Mouse (Mus musculus) frontal cortex, postnatal 10 days (tissue): ENCODE data around the gene Ppm1n.
A peak's percentile ranks its signal among the peaks of the same experiment; 100 is the strongest.

Experiments used
- DNase-seq, 2 experiments: peaks; one replicate each; pipeline ENCODE4 v3.0.0; 2022; ENCODE audit warnings: low spot score in 2 of 2, mixed read lengths in 1 of 2

Ppm1n gene

DNA sequence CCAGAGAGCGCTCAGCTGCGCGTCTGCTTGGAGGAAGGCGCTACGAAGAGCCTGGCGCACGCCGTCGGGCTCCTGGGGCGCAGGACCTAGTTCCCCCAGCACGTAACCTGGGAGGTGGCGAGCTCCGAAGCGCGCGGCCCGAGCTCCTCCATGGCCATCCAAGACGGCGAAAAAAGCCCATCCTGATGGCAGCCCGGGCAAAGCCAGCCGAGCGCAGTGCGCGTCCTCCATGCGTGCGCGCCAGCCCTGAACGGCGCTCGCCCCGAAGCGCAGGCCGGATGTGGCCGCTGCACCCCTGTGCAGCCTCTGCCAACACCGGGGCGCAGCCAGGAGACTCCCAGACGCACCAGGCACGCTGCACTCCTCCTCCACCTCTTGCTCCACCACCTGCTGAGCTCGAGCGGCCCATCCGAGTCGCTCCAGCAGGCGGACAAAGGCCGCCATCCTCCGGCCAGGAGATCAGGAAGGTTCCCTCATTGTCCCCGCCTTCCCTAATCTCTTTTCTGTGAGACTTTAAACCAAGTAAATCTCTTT is at the start of gene Ppm1n:
Ppm1n (minus strand) TSS at position 484 of the 534 bp plus-strand sequence.
- no peak for DNase-seq

DNA sequence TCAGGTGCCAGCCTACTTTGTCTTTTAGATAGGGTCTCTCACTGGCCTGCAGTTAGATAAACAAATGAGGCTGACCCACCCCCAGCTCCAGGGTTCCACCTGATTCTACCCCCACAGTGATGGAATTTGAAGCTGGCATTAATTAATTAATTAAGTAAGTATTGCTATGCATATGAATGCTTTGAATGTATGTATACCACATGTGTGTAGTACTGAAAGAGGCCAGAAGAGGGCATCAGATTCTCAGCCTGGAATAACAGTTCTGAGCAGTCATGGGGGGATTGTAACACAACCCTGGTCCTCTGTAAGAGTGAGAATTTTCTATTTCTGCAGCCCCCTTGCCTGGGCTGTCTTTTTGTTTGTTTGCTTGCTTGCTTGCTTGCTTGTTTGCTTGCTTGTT is 48.6 kb upstream of the Ppm1n start:
- no peak for DNase-seq

DNA sequence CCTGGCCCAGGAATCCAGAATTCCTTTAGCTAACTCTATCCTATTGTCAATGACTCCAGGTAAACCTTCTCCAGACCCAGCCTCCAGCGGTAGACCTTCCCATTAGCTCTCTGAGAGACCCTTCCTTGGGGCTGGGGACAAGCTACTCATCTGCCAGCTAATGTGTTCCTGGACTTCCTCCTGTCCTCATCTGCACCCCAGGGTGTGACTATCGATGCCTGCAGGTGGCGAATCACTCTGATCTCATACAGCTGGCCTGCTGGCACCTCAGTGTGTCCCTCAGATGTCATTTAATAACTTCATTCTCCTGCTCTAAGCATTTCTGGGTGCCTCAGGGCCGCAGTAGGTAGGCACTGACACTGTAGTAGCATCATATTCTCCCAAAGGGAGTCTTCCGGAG is 47.9 kb upstream of the Ppm1n start:
- no peak for DNase-seq

DNA sequence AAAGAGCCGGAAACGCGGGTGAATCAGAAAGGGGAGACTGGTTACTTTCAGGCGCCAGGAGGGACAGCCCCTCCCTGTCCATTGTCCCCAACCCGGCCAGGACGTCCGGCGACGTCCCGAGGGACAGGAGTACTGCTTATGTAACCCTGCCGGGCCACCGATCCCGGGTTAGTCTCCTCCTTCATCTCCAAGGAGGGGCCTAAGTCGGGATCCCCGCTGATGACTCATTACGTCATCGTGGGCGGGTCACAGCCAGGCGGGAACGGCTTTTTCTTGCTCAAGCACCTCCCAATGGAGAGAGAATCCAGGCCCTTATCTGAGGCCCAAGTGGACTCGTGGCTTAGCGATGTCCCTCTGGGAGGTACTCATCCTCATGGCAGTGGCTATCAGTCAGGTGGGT is 47.3 kb upstream of the Ppm1n start:
- DNase-seq = peak; percentile 74 to 82

DNA sequence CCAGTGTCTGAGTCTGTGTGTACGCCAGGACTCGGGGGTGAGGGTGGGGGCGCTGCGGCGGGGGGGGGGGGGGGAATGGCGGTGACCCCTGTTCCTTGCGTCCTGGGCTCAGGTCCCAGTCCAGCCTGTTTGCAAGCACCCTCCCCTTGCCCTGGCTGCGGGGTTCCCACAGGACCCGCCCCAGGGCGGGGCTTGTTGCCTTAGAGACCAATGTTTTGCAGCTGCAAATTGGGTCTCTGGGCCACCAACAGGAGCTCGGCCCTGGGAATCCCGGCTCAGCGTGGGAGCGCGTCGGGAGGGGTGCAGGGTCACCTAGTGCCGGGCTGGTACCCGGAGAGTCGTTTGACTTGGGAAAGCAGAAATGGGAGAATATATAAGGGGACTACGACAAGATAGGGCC is 46.5 kb upstream of the Ppm1n start:
- DNase-seq = peak; percentile 67 to 70

DNA sequence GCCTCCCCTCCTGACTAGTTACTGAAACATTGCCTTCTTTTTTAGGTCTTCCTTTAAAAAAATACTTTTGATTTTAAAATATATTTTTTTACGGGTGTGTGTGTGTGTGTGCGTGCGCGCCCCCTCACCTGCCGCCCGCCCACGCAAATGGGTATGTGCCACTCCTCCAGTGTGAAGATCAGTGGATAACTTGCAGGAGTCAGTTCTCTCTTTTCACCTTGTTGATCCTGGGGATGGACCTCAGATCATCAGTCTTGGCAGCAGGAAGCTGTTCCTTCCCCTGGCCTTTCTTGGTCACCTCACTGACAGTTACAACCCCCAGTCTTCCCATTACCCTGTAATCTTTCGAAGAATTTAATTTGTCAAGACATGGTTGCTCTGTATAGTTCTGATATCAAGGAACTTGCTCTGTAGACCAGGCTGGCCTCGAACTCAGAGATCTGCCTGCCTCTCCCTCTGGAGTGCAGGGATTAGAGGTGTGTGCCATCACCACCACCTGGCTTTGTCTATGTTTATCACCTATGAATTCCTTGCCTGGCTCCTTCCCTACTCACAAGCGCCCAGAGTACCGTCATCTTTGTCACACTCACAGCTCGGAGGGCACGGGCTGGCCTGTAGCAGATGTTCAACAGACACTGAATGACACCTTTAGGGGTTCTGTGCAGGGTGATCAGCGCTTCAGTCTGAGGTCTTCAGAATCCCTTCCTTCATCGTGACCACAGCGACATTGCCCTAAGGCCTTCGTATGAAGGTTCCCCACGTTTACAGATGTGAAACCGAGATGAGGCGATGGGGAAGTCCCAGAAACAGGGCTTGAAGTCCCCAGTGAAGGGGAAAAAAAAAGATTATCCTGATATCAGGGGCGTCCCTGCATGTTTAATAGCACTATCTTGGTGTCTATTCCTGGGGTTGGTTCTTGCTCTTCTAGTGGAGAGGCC is 45.7 kb upstream of the Ppm1n start:
- DNase-seq = no peak

DNA sequence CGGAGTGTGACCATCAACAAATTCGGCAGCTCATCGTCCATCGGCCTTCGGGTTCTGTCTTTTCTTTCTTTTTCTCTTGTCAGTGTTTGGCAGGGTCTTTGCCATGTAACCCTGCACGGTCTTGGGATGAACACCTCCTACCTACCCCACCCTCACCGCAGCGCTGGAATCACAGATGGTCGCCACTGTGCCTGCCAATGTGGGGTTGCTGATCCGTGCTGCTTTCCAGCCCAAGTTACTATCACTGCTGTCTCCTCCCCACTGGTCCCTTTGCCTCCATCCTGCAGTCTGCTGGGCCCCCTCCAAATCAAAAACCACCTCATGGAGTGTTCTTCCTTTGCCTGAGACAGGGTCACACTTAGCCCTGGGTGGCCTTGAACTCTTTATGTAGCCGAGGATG is 44.4 kb upstream of the Ppm1n start:
- DNase-seq = no peak

DNA sequence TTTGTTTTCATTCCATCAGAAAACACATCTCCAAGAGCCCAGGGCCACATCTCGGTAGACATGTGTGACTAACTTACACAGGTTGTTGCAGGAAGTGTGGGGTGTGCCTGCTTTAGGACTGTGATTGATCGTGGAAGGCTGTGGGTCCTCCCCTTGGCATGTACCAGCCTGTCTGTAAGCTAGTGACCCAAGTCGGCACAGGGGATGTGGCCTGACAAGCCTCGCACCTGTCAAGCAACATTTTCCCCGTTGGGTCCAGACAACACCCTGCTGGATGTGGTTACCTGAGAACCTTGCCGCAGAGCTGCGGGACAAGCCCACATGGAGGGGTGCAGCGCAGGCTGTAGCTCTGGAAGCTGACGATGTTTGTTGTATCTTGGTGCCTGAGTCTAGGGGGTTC is 42.6 kb upstream of the Ppm1n start:
- DNase-seq = no peak

DNA sequence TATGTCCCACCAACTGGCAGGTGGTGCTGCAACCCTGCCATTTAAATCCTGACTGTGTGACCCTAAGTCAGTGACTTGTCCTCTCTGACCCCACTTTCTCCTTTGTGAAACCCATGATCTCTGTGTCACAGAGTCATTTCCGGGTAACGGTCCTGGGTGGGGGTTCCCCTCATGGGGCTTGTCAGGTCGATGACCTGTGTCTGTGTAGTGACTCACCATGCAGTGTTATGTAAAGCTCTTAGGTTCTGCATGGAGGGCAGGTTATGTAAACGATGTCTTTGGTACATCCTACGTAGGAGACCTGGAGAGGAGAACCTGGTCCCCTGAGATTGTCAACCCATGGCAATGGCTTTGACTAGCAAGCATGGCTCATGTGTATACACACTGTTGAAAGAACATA is 41.6 kb upstream of the Ppm1n start:
- DNase-seq = no peak

DNA sequence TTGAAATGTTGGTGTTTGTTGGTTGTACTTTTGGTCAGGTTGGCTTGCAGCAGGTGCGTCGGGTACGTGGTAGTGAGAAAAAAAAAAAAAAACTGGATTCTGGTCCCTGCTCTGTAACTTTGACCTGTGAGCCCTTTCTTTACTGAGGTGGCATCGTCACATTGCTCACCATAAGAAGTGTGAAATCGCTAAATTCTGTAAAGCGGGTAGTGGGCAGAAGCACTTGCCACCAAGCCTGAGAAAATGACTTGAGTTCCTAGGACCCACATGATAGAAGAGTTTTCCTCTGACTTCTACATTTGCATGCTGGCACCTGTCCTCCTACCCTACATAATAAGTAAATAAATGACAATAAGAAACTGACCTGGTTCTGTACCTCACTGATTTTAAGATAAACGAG is 40.8 kb upstream of the Ppm1n start:
- no peak for DNase-seq

DNA sequence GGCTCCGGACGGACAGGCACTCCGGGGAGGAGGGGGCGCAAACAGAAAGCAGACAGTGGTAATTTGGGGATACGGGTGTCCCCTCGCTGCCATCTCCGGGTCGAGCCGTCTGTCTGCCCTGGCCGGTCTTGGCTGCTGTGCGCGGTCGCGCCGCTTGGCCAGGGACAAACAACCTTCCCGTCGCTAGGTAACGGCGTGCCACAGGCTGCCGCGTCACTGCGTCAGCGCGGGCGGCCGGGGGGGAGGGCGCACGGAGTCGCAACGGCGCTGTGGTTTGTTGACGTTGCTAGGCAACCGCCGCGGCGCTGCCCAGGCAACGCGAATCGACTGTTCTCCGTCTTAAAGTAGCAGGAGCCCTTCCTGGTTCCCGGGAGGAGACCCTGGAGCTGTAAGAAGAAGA is 40.0 kb upstream of the Ppm1n start:
- peak; percentile 93 to 94 for DNase-seq

DNA sequence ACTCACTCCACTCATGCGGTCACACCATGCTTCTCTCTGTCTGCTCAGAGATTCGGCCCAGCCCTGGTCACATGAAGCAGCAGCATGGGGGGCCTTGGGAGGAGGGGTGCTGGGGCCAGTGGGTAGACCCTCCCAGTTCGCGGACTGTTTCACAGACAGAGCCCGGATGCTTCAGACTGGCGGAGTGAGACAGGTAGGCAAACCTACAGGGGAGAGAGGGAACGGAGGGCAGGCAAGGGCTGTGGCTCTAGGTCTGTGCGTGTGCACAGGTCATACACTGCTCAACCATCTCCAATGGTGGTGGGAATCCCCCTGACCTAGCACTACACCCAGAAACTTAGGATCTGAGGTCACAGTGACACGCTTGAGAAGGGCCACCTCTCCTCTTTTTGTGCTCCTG is 39.6 kb upstream of the Ppm1n start:
- DNase-seq = no peak

DNA sequence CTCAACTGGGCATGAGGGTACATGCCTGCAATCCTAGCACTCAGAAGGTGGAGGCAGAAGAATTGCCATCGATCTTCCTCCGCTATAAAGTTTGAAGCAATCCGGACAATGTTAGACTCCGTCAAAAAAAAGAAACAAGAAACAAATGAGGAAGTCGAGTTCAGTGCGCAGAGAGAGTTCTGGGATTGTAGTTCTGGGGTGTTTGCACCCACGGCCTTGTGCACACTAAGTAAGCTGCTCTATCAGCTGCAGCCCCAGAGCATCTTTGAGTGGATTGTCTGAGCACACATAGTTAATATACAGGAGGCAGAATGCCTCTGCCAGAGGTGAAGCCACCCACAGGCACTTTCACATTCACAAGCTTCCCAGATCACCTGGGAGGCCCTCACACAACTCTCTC is 38.8 kb upstream of the Ppm1n start:
- no peak for DNase-seq

DNA sequence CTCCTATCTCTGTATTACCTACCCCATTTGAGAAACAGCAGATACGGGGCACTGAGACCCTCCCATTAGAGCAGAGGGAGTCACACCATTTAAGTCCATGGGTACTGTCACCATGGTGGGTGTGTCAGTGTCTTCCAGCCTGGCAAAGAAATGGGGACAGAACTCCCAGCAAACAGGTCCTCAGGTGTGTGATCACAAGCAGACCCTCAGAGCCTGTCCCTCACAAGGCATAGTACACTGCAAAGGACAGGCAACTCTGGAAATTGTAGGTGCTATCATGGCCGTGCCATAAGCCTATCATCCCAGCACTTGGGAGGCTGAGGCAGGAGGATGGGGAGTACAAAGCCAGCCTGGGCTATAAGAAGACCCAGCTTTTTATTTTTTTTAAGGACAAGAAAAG is 38.3 kb upstream of the Ppm1n start:
- DNase-seq = no peak

DNA sequence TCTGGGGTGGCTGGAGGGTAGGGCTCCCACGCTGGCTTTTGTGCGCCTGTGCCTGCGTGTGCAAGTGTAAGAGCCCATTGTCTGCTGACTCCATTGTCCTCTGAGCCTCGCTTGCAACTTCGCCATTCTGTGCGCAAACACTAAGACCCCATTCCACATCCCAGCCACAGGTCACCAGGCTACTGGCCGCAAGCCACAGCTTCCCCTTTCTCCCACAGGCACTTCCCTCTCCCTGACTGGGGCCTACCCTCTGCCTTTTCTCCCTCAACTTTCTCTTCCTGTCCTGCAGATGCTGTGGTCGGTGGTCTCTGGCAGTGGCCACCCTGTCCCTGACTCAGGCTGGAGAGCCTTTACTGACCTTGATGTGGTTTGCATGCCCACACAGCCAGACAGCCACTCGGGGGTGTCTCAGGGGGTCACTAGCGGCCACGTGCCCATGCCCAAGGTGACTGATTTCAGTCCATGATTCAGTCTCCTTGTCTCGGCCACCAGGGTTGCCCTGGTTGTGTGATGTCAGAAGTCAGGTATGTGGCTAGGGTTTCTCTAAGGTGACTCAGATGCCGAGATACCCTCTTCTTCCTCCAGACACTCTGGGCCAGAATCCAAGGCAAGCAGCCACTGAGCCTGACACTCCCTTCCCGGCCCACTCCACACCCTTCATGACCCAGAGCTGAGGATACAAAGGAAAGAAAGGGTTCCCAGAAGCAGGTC is 36.7 kb upstream of the Ppm1n start:
- no peak for DNase-seq

DNA sequence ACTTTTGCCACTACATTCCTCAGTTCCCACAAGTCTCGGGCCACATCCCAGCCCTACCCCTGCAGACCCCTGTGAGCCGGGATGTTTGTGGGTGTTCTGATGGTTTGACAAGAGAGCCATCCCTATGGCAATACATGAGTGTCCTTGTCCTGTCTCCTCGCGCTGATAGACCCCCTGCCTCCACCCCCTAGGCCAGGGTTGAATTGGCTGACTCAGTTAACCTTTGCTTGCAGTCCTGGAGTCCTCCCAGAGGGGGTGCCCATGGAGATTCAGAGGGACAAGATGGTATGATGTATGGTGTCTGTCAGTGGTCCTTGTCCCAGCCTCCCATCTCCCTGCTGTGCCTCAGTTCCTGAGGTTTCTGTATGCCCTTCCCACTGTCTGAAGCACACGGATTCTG is 34.2 kb upstream of the Ppm1n start:
- DNase-seq = no peak

DNA sequence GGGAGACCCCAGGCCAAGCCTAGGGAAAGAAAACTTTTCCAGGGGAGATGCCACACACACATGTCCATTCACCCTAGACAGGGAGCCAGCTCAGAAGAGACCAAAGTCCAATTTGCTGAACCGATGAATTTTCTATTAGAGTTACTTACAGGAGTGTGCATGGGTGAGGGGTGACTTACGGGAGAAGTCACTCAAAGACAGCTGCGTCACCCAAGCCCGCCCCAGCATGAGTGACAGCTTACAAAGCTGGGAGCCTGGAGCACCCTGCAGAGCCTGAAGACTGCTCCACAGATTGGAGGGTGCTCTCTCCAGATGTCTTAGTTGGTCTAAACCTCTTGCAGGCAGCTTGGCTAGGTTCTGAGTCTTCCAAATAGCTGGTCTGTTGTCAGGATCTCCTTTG is 32.1 kb upstream of the Ppm1n start:
- DNase-seq = no peak

DNA sequence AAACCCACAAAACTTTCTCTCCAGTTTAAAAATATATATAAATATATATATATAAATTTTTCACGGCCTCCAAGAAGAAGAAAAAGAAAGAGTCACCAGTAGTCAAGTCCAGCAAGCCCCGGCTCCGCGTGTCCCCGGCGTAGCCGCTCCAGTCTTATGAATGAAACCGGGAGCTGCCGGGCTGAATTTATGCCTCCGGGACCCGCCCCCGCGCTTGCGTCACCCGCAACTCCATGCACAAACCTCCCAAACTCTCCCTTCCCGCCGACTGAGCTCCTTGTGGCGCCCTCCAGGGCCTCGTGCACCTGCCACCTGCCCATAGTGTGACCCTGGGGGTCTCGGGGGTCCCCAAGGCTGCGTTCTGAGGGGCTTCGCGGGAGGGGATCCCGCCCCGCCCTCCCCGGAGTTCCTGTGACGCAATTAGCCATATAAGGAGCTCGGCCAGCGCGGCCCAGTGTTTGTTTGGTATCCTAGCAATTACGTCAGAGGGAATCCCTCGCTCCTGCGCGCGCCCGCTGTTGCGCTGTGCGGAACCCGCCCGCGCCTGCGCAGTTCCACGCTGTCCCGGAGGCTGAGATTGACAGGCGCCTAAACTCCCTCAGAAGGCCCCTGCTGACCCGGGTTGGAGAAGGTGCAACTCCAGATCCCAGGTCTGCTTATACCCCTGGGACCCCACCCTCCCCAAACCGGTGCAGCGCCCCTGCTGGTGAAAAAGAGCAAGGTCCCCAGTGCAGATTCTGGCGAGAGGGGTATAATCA is 30.2 kb upstream of the Ppm1n start, which contains the start of gene Fosb:
Fosb (minus strand) TSS at position 168 of the 758 bp plus-strand sequence.
- DNase-seq = peak; percentile 88 to 92

DNA sequence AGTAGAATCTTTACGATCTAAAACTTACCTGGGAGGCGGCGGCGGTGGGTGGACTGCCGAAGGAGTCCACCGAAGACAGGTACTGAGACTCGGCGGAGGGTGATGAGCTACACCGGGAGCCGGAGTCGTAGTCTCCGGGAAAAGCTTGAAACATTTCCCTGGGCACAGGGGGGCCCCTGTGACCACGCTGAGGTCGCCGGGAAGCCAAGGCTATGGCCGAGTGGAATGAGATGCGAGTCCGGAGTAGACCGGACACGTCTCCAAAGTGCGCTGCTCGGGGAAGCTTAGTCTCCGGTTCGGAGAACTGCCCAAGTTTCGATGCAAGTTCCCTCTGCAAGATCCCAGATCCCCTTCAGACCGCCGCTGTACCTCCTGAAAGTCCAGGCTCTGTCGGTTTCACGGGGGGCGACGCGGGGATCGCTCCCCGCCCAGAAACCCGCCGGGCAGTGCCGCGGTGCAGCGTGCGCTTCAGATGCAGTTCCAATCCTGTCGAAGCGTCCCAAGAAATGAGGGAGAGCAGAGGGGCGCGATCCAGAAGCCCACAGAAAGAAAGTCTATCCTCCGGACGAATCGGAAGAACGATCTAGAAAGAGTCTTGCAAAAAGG is 29.5 kb upstream of the Ppm1n start:
- DNase-seq = no peak

DNA sequence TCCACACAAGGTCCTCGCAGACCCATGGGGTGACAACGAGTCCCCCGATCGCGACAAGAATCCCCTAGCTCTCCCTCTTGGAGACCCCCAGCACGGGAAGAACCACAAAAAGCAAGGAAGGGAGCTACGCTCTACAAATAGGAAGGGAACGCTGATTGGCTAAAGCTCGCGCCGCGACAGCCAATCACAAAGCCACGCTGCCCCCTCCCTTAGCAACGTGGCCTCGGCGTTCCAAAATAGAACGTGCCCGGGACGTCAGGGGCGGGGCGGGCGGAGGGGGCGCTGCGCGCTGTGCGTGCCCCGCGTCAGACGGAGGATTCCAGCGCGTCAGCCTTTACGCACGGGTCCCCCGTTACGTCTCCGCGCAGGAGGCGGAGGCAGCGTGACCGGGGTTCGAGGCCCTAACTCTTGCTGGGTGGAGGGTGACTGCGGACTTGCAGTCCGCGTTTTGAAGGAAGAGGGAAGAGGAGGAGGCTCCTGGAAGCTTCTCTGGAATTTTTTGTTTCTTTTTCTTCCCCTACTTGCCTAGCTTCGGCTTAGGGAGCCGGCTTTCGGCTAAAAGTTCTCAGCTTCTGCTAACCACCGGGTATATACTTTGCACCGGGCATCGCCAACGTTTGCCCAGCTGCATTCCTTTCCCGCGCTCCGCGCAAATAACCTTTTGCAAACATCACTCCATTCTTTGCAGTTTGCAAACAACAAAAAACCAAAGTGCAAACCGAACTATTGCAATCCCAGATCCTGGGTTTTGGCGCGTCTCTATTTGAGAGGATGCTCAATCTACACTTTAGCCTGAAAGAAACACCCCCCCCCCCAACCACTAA is 28.8 kb upstream of the Ppm1n start:
- peak; percentile 94 to 96 for DNase-seq
